Mouse (Mus musculus): Measurements from ENCODE around the gene Gpr183. TPM values are rescaled to one million over a fixed set of nuclear protein-coding genes. Genes with fewer than 3 reads are reported as not detected.

Gpr183 gene
- total RNA-seq, 2 experiments from 2014 or later, result 0.71 to 0.83 TPM

- DNase-seq (ENCODE audit: low spot score in 2 of 2), result no peak
These were observed 57.9 kb downstream of the Gpr183 start for GRCm38 (mm10) chr14:121906992-121907681.

GRCm38 (mm10) chr14:121906341-121906991, 58.5 kb downstream of the Gpr183 start:
- no peak for DNase-seq (ENCODE audit: low spot score in 2 of 2)

- DNase-seq (ENCODE audit: low spot score in 2 of 2), result no peak
These were observed 60.2 kb downstream of the Gpr183 start for GRCm38 (mm10) chr14:121904754-121905153.

- DNase-seq (ENCODE audit: low spot score in 2 of 2), result no peak
These were observed 61.6 kb downstream of the Gpr183 start for GRCm38 (mm10) chr14:121903381-121903876.

Other genes starting within 250 kb of the Gpr183 start
- gene Dock9, start 167.4 kb downstream of the Gpr183 start, total RNA-seq (2021), result 100 to 1,000 TPM; 246 to 254 TPM
- gene Ubac2, start 86.6 kb downstream of the Gpr183 start, total RNA-seq (2021), result 10 to 100 TPM; 39.1 to 39.3 TPM
- gene Gpr18, start 49.4 kb downstream of the Gpr183 start, total RNA-seq (2021), result not detected
- gene Timm8a2, start 69.5 kb upstream of the Gpr183 start, total RNA-seq (2021), result not detected
- 10 to 100 TPM; 78.5 to 89.9 TPM for gene Tm9sf2, start 141.8 kb upstream of the Gpr183 start, total RNA-seq (2021)
- 10 to 100 TPM; 22.5 to 24.1 TPM for gene Clybl, start 216.5 kb upstream of the Gpr183 start, total RNA-seq (2021)